ENCODE assay signal across 8 mouse cellular contexts in genomic region chr5:148489724-148490193, GRCm38 (mm10).
A peak's percentile ranks its signal among the peaks of the same experiment; 100 is the strongest.
DNase-seq lines count a peak whose midpoint lies in the region; ATAC-seq and TF ChIP-seq lines count a peak whose summit lies in the region.

No protein-coding gene starts in this region.

- no peak overlapping the region for H3K4me2 ChIP-seq in neural tube, embryonic 12.5 days (replicated peaks)
- H3K4me2 ChIP-seq in stomach, postnatal 0 days (replicated peaks; ENCODE audit: low read depth), result 0 out of 2 replicates have a peak overlapping the region, but pooled peaks have one; percentile 19

- H3K27me3 ChIP-seq in neural tube, embryonic 12.5 days (replicated peaks), result no peaks in the 10 kb centered on the region
- no peaks in the 10 kb centered on the region for H3K27me3 ChIP-seq in stomach, postnatal 0 days (ENCODE audit: control insufficient read depth, insufficient read depth, low read length)

- no peak overlapping the region for H3K27ac ChIP-seq in neural tube, embryonic 12.5 days
- no peak overlapping the region for H3K27ac ChIP-seq in stomach, postnatal 0 days (replicated peaks)

- TF ChIP-seq EP300 in stomach, postnatal 0 days (optimal IDR thresholded peaks at IDR 0.05), result no peak

- H3K9ac ChIP-seq in neural tube, embryonic 12.5 days, result no peak overlapping the region
- no peak overlapping the region for H3K9ac ChIP-seq in stomach, postnatal 0 days (ENCODE audit: low read length)

- DNase-seq in neural tube, embryonic 10.5 days (ENCODE audit: extremely low spot score, low spot score), result no peak
- peak; percentile 90 for DNase-seq in cerebellum, adult 9-10 months
- peak; percentile 73 for DNase-seq in gastrocnemius, postnatal 25 days
- peak; percentile 73 for DNase-seq in lung, postnatal 10 days
- no peak for DNase-seq in stomach, postnatal 0 days (ENCODE audit: low spot score)
- DNase-seq in thymus, postnatal 0 days (ENCODE audit: low spot score), result no peak

- no peaks in the 10 kb centered on the region for H3K4me1 ChIP-seq in neural tube, embryonic 12.5 days
- no peaks in the 10 kb centered on the region; the same call in 1 of the 2 replicates for H3K4me1 ChIP-seq in stomach, postnatal 0 days (replicated peaks; ENCODE audit: control insufficient read depth, insufficient read depth)

- peak; percentile 41; the same call in 1 of the 2 replicates for ATAC-seq in neural tube, embryonic 12.5 days (ENCODE audit: low FRiP score, low read depth)
- ATAC-seq in inflammation-experienced regulatory T-cells, adult 6 months, result peak; percentile 53
- 0 out of 2 replicates have a peak, but pooled peaks have one; percentile 46 for ATAC-seq in stomach, postnatal 0 days (ENCODE audit: low FRiP score, low TSS enrichment)

- WGBS in neural tube, embryonic 12.5 days, result 57% methylated on average over 10 of the region's 10 CpGs
- WGBS in stomach, postnatal 0 days, result 37% methylated on average over 10 of the region's 10 CpGs

- H3K4me3 ChIP-seq in neural tube, embryonic 12.5 days, result no peak overlapping the region
- no peak overlapping the region for H3K4me3 ChIP-seq in stomach, postnatal 0 days (ENCODE audit: low read depth, low read length)

- no peaks in the 10 kb centered on the region for H3K9me3 ChIP-seq in neural tube, embryonic 12.5 days
- H3K9me3 ChIP-seq in stomach, postnatal 0 days (ENCODE audit: control insufficient read depth, low read length), result no peaks in the 10 kb centered on the region

- H3K36me3 ChIP-seq in neural tube, embryonic 12.5 days, result no peaks in the 10 kb centered on the region
- no peaks in the 10 kb centered on the region for H3K36me3 ChIP-seq in stomach, postnatal 0 days (ENCODE audit: control insufficient read depth, insufficient read depth, low read length)

- TF ChIP-seq CTCF in stomach, postnatal 0 days (IDR thresholded peaks at IDR 0.05; ENCODE audit: low read depth), result no peak

Comparison
In these comparisons a context has a peak if more than half of its experiments do, and no peak if none do; other contexts are left out.
1. DNase-seq: peak in cerebellum, adult 9-10 months (single experiment), gastrocnemius, postnatal 25 days (single experiment) and lung, postnatal 10 days (single experiment); none in neural tube, embryonic 10.5 days (single experiment), stomach, postnatal 0 days (single experiment) and thymus, postnatal 0 days (single experiment).
2. Peak in every context shown above with its lines, with median percentiles within 50 percentile points of each other: ATAC-seq.